Mouse (Mus musculus) adrenal gland, postnatal 10 days (tissue): ENCODE measurements around the gene Scyl2. TPM values are rescaled to one million over a fixed set of nuclear protein-coding genes. Genes with fewer than 3 reads are reported as not detected.
"Not testable (repeated sequence)": the region's sequence is repeated elsewhere in the genome, so short reads cannot be mapped to it uniquely, and the experiment has no call there.

Experiments used
- DNase-seq: peaks from one replicate; pipeline ENCODE4 v3.0.0; 2021; ENCODE audit warnings: mixed read lengths
- long read RNA-seq, 2 experiments: library from polyadenylated mRNA; stranded (forward); transcript quantifications; one replicate each; pipeline ENCODE4 v2.0.0; 2021
- total RNA-seq, 2 experiments: library from RNA; stranded (reverse); gene quantifications; 2 replicates each; pipeline ENCODE4 v1.2.3; 2021

Scyl2 gene
- 10 to 100 TPM; 34.2 to 36.9 TPM for total RNA-seq
- long read RNA-seq, experiment 1, full-length matches to known transcripts: 1 of 7 reads
- long read RNA-seq, experiment 1, partial matches to known transcripts: 4 of 7 reads
- long read RNA-seq, experiment 1, other reads (novel, unspliced or antisense): 2 of 7 reads
- long read RNA-seq, experiment 2, partial matches to known transcripts: 0 of 1 reads
- long read RNA-seq, experiment 2, other reads (novel, unspliced or antisense): 1 of 1 reads

GRCm38 (mm10) chr10:89686139-89686808, at the start of gene Scyl2:
Scyl2 (minus strand) TSS chr10:89686285.
- DNase-seq: peak; percentile 97

- peak; percentile 96 for DNase-seq
Measured at GRCm38 (mm10) chr10:89732001-89732794, 46.1 kb upstream of the Scyl2 start, which contains the start of gene Actr6. Actr6 (minus strand) TSS chr10:89732295.

GRCm38 (mm10) chr10:89731341-89731740, 45.3 kb upstream of the Scyl2 start:
- DNase-seq: peak; percentile 13

GRCm38 (mm10) chr10:89730386-89730785, 44.3 kb upstream of the Scyl2 start:
- no peak for DNase-seq

- peak; percentile 64 for DNase-seq
Measured at GRCm38 (mm10) chr10:89722247-89723195, 36.4 kb upstream of the Scyl2 start.

- peak; percentile 62 for DNase-seq
Measured at GRCm38 (mm10) chr10:89720796-89721195, 34.7 kb upstream of the Scyl2 start.

GRCm38 (mm10) chr10:89720252-89720651, 34.2 kb upstream of the Scyl2 start:
- DNase-seq: no peak

GRCm38 (mm10) chr10:89714910-89715309, 28.8 kb upstream of the Scyl2 start:
- DNase-seq: no peak

- peak; percentile 23 for DNase-seq
Measured at GRCm38 (mm10) chr10:89708720-89709119, 22.6 kb upstream of the Scyl2 start.

- no peak for DNase-seq
Measured at GRCm38 (mm10) chr10:89707397-89707796, 21.3 kb upstream of the Scyl2 start.

GRCm38 (mm10) chr10:89703042-89703441, 17.0 kb upstream of the Scyl2 start:
- DNase-seq: no peak

- DNase-seq: no peak
Measured at GRCm38 (mm10) chr10:89697956-89698355, 11.9 kb upstream of the Scyl2 start.

- not testable (repeated sequence) for DNase-seq
Measured at GRCm38 (mm10) chr10:89696270-89696669, 10.2 kb upstream of the Scyl2 start.

GRCm38 (mm10) chr10:89695194-89695911, 9.3 kb upstream of the Scyl2 start:
- DNase-seq: no peak

- no peak for DNase-seq
Measured at GRCm38 (mm10) chr10:89690021-89690420, 3.9 kb upstream of the Scyl2 start.

GRCm38 (mm10) chr10:89687455-89687854, 1.4 kb upstream of the Scyl2 start:
- DNase-seq: no peak

- DNase-seq: peak; percentile 60
Measured at GRCm38 (mm10) chr10:89685391-89686138, 520 bp downstream of the Scyl2 start.

- DNase-seq: no peak
Measured at GRCm38 (mm10) chr10:89682961-89683360, 3.1 kb downstream of the Scyl2 start.

- DNase-seq: no peak
Measured at GRCm38 (mm10) chr10:89682157-89682556, 3.9 kb downstream of the Scyl2 start.

- DNase-seq: no peak
Measured at GRCm38 (mm10) chr10:89681706-89682105, 4.4 kb downstream of the Scyl2 start.
